Mouse (Mus musculus) gastrocnemius, postnatal 10 days (tissue): ENCODE results near the gene St13. TPM values are rescaled to one million over a fixed set of nuclear protein-coding genes. Genes with fewer than 3 reads are reported as not detected.

Experiments
- DNase-seq: peaks from one replicate; pipeline ENCODE4 v3.0.0; 2021; ENCODE audit warnings: mixed read lengths
- total RNA-seq, 2 experiments: library from RNA; stranded (reverse); gene quantifications; 2 replicates each; pipeline ENCODE4 v1.2.3; 2021

Gene St13
- total RNA-seq, 2 experiments from 2014 or later: 102 to 126 TPM

- no peak for DNase-seq
These were observed 34.6 kb downstream of the St13 start for GRCm38 (mm10) chr15:81365246-81365645.

GRCm38 (mm10) chr15:81364271-81364670 is 35.6 kb downstream of the St13 start:
- DNase-seq: no peak

DNA sequence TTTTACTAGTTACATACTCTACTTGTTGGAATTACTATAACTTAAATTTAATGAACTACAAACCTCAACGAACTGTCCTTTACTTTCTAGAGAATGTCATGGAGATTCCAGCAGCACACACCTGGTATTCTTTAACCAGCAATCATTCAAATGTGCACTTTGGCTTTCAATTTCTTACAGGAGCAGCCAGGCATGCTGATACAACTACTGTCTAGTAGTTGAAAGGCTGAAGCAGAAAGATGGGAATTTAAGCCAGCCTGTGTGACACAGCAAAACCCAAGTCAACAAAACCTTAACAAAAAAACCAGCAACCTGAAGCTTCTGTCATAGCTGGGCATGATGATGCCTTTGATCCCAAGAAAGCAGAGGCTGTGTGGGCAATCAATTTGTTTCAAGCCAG is 37.4 kb downstream of the St13 start:
- DNase-seq: no peak

DNA sequence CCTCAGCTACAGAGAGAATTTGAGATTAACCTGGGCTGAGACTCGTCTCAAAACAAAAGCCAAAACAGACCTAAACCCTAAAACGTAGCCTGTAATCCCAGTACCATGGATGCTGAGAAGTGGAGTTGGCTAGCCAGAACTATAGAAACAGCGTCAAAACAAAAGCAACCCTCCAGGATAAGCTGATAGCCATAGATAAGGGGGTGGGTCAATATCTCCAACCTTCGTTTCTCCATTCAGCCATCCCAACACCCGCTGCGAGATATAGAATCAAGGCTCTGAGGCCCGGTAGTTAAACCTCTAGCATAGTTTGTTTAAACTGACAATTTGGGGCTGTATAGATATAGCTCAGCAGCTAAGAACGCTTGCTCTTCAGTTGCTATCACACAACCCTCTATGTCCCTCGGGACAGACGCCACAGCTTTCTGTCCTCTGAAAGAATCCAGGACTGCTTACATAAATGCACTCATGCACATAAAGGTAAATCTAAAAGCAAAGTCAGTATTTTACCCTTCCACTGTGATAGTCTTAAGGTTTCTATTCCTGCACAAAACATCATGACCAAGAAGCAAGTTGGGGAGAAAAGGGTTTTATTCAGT is 38.4 kb downstream of the St13 start:
- no peak for DNase-seq

DNA sequence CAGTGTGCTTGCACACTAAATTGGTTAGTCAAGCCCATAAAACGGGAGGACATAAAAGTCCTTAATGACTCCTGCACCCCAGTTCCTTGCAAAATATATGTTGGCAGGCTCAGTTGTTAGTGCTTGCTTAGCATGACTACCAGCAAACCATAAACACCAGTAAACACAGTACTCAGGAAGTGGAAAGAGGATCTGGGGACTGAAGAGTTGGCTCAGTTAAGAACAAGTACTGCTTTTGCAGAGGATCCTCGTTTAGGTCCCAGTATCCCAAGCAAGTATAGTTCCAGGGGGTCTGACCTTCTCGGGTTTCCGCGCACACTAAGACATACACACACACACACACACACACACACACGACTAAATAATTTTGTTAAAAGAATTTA is 38.9 kb downstream of the St13 start:
- DNase-seq: peak; percentile 7

GRCm38 (mm10) chr15:81360345-81361021 is 39.4 kb downstream of the St13 start, which contains the start of gene Slc25a17:
Gene Slc25a17 (minus strand): TSS chr15:81360812.
- peak; percentile 92 for DNase-seq

GRCm38 (mm10) chr15:81359421-81359820 is 40.5 kb downstream of the St13 start:
- no peak for DNase-seq

- no peak for DNase-seq
These were observed 40.9 kb downstream of the St13 start for GRCm38 (mm10) chr15:81358943-81359342.

- DNase-seq: no peak
These were observed 42.9 kb downstream of the St13 start for GRCm38 (mm10) chr15:81356946-81357345.

- peak; percentile 32 for DNase-seq
These were observed 44.6 kb downstream of the St13 start for GRCm38 (mm10) chr15:81355146-81355761.

DNA sequence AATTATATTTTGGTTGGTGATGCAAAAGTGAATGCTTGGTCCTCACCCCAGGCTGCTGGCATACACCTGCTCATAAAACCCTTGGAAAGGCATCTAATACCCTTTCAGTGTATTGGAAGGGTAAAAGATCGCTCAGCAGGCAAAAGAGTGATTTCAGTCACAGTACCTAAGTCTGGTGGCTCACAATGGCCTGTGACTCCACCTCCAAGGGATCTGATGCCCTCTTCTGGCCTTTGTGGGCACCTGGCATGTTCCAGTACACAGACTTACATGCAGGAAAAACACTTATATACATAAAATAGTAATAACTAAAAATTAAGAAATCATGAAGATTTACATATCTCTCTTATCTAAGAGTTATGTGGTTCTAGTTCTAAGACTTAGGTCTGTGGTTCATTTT is 47.2 kb downstream of the St13 start:
- no peak for DNase-seq

- DNase-seq: no peak
These were observed 49.5 kb downstream of the St13 start for GRCm38 (mm10) chr15:81350401-81350800.

DNA sequence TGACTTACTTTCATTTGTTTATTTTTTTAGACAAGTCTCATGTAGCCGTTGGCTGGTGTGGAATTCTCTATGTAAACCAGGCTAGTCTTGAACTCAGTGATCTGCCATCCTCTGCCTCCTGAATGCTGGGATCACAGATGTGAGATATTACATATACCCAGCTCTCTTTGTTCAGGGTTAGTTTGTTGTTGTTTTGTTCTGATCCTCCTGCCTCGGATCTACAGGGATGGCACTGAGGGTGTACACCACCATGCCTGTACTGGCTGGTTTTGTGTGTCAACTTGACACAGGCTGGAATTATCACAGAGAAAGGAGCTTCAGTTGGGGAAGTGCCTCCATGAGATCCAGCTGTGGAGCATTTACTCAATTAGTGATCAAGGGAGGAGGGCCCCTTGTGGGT is 51.5 kb downstream of the St13 start:
- DNase-seq: no peak

DNA sequence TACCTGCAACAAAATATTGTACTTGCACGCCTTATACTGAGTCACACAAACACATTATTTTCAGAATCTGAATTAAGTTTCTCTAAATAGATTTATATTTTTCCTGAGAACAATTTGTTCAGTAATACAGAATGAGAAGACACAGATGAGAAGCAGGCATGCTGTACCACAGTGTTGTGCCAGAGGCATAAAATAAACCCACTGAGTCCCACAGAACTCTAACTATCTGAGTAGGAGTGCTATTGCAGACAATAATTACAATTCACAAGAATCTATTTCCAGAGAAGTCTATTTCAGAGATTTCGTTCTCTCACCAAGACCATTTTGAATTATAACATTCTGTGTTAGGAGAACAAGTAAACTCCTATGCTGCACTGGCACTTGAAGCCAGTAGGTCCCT is 52.4 kb downstream of the St13 start:
- no peak for DNase-seq

- no peak for DNase-seq
These were observed 58.5 kb downstream of the St13 start for GRCm38 (mm10) chr15:81341426-81341825.

DNA sequence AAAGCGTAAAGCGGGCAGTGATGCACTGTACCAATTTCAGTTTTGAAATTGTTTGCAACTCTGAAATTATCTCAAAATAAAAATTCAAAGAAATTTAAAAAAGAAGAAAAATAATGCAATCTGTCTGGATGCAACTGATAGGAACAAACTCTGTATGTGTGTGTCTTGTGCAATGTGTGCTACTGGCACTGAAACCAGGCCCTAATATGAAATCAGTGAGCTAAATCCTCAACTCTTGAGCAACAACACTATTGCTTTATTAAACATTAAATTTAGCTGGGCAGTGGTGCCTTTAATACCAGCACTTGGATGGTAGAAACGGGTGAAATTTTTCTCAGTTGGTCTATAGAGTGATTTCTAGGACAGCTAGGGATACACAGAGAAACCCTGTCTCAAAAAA is 60.7 kb downstream of the St13 start:
- no peak for DNase-seq

- no peak for DNase-seq
These were observed 63.4 kb downstream of the St13 start for GRCm38 (mm10) chr15:81336466-81336865.

DNA sequence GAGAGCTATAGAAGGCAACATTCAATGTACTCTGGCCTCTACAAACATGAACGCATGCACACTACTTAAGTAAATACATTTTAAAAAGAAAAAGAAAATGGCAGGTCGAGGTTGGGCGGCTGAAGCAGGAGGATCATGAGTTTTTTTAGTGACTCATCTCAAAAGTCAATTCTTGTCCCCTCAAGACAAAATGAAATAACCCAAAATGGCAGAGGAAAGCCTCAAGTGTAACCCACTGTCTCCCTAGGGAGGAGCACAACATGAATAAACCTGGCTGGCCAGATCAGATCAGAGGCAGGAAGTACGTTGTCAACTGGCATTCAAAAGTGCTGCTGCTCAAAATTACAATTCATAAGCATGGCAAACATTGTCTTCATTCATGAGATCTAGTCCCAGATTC is 67.4 kb downstream of the St13 start:
- DNase-seq: no peak

- no peak for DNase-seq
These were observed 69.0 kb downstream of the St13 start for GRCm38 (mm10) chr15:81330816-81331433.

GRCm38 (mm10) chr15:81329721-81330369 is 70.0 kb downstream of the St13 start:
- DNase-seq: no peak

DNA sequence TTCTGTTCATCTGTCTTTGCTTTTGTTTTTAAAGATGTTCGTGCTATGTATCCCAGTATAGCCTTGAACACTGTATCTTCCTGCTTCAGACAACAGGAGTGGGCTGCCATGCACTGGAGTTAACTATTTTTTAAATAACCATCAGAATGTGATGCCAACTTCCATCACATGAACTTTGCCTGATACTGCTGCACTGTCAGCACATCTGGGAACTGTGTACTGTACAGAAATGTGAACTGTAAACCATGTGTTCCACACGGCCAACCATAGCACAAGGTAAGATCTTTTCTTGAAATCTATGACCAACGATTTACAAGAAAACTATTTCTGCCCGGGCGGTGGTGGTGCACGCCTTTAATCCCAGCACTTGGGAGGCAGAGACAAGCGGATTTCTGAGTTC is 72.4 kb downstream of the St13 start:
- no peak for DNase-seq

- DNase-seq: no peak
These were observed 74.9 kb downstream of the St13 start for GRCm38 (mm10) chr15:81324979-81325378.

DNA sequence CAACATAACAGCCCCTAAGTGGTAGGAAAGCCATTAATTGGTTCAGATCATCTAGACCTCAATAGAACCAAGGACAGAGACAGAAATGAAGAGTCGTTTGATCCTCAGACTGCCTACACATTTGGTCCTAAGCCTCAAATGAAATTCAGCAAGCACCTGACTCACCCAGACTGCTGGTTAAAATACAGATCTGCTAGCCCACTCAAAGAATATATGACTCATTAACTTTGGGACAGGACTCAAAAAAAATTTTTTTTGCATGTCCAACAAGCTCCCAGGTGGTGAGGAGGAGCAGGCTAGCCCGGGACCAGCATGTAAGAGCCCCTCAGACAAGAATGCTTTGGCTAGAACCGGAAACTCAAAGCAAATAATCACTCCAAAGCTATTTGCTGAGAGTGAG is 79.7 kb downstream of the St13 start:
- no peak for DNase-seq
